Mouse (Mus musculus): ENCODE data around the gene Prr5.

- TF ChIP-seq CTCF (IDR thresholded peaks at IDR 0.05; ENCODE audit: low read depth) (no peak), EP300 (IDR thresholded peaks at IDR 0.05; ENCODE audit: low read depth) (no peak)
These were observed 76.4 kb downstream of the Prr5 start for GRCm38 (mm10) chr15:84745831-84746230.

Data from liver, postnatal 0 days (tissue).